ENCODE assay signal across 14 mouse cellular contexts in the genomic region with DNA sequence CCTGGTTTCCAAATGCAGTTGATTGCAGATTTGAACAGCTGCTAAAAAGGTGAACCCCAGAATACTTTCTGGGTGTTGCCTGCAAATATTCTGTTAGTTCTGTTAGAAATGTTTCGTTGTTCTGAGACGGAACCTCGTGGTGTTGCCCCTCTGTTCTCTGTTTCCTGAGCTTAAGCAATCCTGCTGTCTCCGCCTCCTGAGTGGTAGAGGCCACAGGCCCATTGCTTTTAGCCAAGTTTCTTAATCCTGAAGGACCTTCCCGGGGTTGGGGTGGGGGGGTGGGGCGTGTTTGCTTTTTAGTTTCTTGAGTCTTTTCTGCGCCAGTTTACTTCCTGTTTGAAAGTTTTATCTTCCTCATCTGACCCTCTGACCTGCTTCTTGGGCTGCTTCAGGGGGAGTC. TPM values are rescaled to one million over a fixed set of nuclear protein-coding genes. Genes with fewer than 3 reads are reported as not detected.
DNase-seq lines count a peak whose midpoint lies in the region; ATAC-seq lines count a peak whose summit lies in the region.
"Had no signal": no experiment of that assay in that cellular context is flagged by ENCODE, and none has a peak within 500 bp of the region (broad histone marks: within the 10 kb centered on the region; RNA-seq: fewer than 3 reads in every experiment).

No protein-coding gene starts in this region.

- ATAC-seq in liver, embryonic 11.5 days (replicated peaks; ENCODE audit: low FRiP score), result no peak
- peak; percentile 36; the same call in 1 of the 2 replicates for ATAC-seq in common myeloid progenitor, adult 5-6 weeks (replicated peaks; ENCODE audit: low read depth, poor library complexity, severe bottlenecking)
- ATAC-seq in lung, embryonic 16.5 days (ENCODE audit: low read depth), result peak; percentile 49
- peak; percentile 31 for ATAC-seq in neutrophil, adult 5-6 weeks (ENCODE audit: extremely low read depth, insufficient number of reproducible peaks, low FRiP score, poor library complexity, severe bottlenecking)
- no peak for ATAC-seq in cerebellum, adult (ENCODE audit: insufficient number of reproducible peaks, low FRiP score, low TSS enrichment)
- no peak for ATAC-seq in forebrain, embryonic 13.5 days
- ATAC-seq: inflammation-experienced regulatory T-cells, adult 6 months had no signal

- no peaks in the 10 kb centered on the region for H3K36me3 ChIP-seq in liver, embryonic 11.5 days (ENCODE audit: control insufficient read depth, insufficient read depth, low read length)
- no peaks in the 10 kb centered on the region for H3K36me3 ChIP-seq in lung, embryonic 16.5 days (ENCODE audit: control insufficient read depth, insufficient read depth, low read length)
- no peaks in the 10 kb centered on the region for H3K36me3 ChIP-seq in forebrain, embryonic 13.5 days (ENCODE audit: poor library complexity, severe bottlenecking)
- H3K36me3 ChIP-seq: limb, embryonic 13.5 days; neural tube, embryonic 15.5 days had no signal

- peaks cover 11% of the 10 kb centered on the region for H3K4me1 ChIP-seq in liver, embryonic 11.5 days (replicated peaks; ENCODE audit: control insufficient read depth, insufficient read depth, low read length)
- H3K4me1 ChIP-seq in lung, embryonic 16.5 days (replicated peaks; ENCODE audit: control insufficient read depth, insufficient read depth, low read length), result peaks cover 16% of the 10 kb centered on the region
- no peaks in the 10 kb centered on the region for H3K4me1 ChIP-seq in forebrain, embryonic 13.5 days
- H3K4me1 ChIP-seq: limb, embryonic 13.5 days; neural tube, embryonic 15.5 days had no signal

- H3K27me3 ChIP-seq in liver, embryonic 11.5 days (replicated peaks; ENCODE audit: control insufficient read depth, insufficient read depth, low read length), result peaks cover 4% of the 10 kb centered on the region; the same call in 1 of the 2 replicates
- H3K27me3 ChIP-seq in lung, embryonic 16.5 days (ENCODE audit: control insufficient read depth, insufficient read depth, low read depth, low read length), result peaks cover 3% of the 10 kb centered on the region; the same call in 1 of the 2 replicates
- H3K27me3 ChIP-seq in forebrain, embryonic 13.5 days, result no peaks in the 10 kb centered on the region
- H3K27me3 ChIP-seq: limb, embryonic 13.5 days; neural tube, embryonic 15.5 days had no signal

- no peak overlapping the region for H3K4me2 ChIP-seq in liver, embryonic 11.5 days
- H3K4me2 ChIP-seq in lung, embryonic 16.5 days (ENCODE audit: low read depth, low read length), result no peak overlapping the region
- H3K4me2 ChIP-seq in forebrain, embryonic 13.5 days, result no peak overlapping the region
- H3K4me2 ChIP-seq: limb, embryonic 13.5 days; neural tube, embryonic 15.5 days had no signal

- no peaks in the 10 kb centered on the region for H3K9me3 ChIP-seq in liver, embryonic 11.5 days (ENCODE audit: control insufficient read depth, low read length)
- no peaks in the 10 kb centered on the region for H3K9me3 ChIP-seq in lung, embryonic 16.5 days (ENCODE audit: control insufficient read depth, low read length)
- no peaks in the 10 kb centered on the region for H3K9me3 ChIP-seq in forebrain, embryonic 13.5 days (replicated peaks)
- H3K9me3 ChIP-seq: limb, embryonic 13.5 days; neural tube, embryonic 15.5 days had no signal

- no peak overlapping the region for H3K27ac ChIP-seq in liver, embryonic 11.5 days (ENCODE audit: low read depth, low read length)
- no peak overlapping the region for H3K27ac ChIP-seq in lung, embryonic 16.5 days (ENCODE audit: low read length)
- no peak overlapping the region for H3K27ac ChIP-seq in forebrain, embryonic 13.5 days
- H3K27ac ChIP-seq: limb, embryonic 13.5 days; neural tube, embryonic 15.5 days had no signal

- peak; percentile 24 for DNase-seq in liver
- no peak for DNase-seq in liver, embryonic 11.5 days (ENCODE audit: low spot score)
- DNase-seq in layer of hippocampus, adult 11-12 months (ENCODE audit: low spot score), result no peak
- DNase-seq: kidney, postnatal 25 days; midbrain, embryonic 14.5 days had no signal

- H3K4me3 ChIP-seq in liver, embryonic 11.5 days (ENCODE audit: low read depth, low read length), result no peak overlapping the region
- no peak overlapping the region for H3K4me3 ChIP-seq in lung, embryonic 16.5 days (ENCODE audit: low read length)
- no peak overlapping the region for H3K4me3 ChIP-seq in forebrain, embryonic 13.5 days
- H3K4me3 ChIP-seq: erythroblast, embryonic 14.5 days; limb, embryonic 13.5 days; neural tube, embryonic 15.5 days had no signal

- no peak overlapping the region for H3K9ac ChIP-seq in liver, embryonic 11.5 days (ENCODE audit: low read depth, low read length)
- no peak overlapping the region for H3K9ac ChIP-seq in lung, embryonic 16.5 days (ENCODE audit: low read length)
- no peak overlapping the region for H3K9ac ChIP-seq in forebrain, embryonic 13.5 days
- H3K9ac ChIP-seq: limb, embryonic 13.5 days; neural tube, embryonic 15.5 days had no signal

- WGBS in liver, embryonic 11.5 days, result 45% methylated on average over 7 of the region's 7 CpGs
- 36% methylated on average over 7 of the region's 7 CpGs for WGBS in lung, embryonic 16.5 days
- 70% methylated on average over 7 of the region's 7 CpGs for WGBS in forebrain, embryonic 13.5 days

RNA-seq across cellular contexts. Expression of a gene that starts 19.3 kb away (rescaled TPM):
- 271 and 278 TPM in 2 replicates for polyA plus RNA-seq in liver, embryonic 11.5 days (2014; fragmentation: Nextera tagmentation; extraction: Ambion mirVana)
- 111 and 156 TPM in 2 replicates for total RNA-seq in common myeloid progenitor, adult 5-6 weeks (2017)
- 332 and 342 TPM in 2 replicates for polyA plus RNA-seq in lung, embryonic 16.5 days (2015; fragmentation: Nextera tagmentation; extraction: Ambion mirVana)
- 89.6 and 92.8 TPM in 2 replicates for total RNA-seq in neutrophil, adult 5-6 weeks (2017)
- polyA plus RNA-seq in forebrain, embryonic 13.5 days (2015; fragmentation: Nextera tagmentation; extraction: Ambion mirVana), result 173 and 187 TPM in 2 replicates

RNA-seq across cellular contexts. Expression of a gene that starts 54.8 kb away (rescaled TPM):
- 7.2 and 9.4 TPM in 2 replicates for polyA plus RNA-seq in liver, embryonic 11.5 days (2014; fragmentation: Nextera tagmentation; extraction: Ambion mirVana)
- 30.5 and 33.5 TPM in 2 replicates for total RNA-seq in common myeloid progenitor, adult 5-6 weeks (2017)
- 20.7 and 20.9 TPM in 2 replicates for polyA plus RNA-seq in lung, embryonic 16.5 days (2015; fragmentation: Nextera tagmentation; extraction: Ambion mirVana)
- total RNA-seq in neutrophil, adult 5-6 weeks (2017), result 44.6 and 47.6 TPM in 2 replicates
- 13.4 and 15.6 TPM in 2 replicates for polyA plus RNA-seq in forebrain, embryonic 13.5 days (2015; fragmentation: Nextera tagmentation; extraction: Ambion mirVana)

Comparison
In these comparisons a context has a peak if more than half of its experiments do, and no peak if none do; other contexts are left out.
1. ATAC-seq: peak in common myeloid progenitor, adult 5-6 weeks (single experiment), lung, embryonic 16.5 days (single experiment) and neutrophil, adult 5-6 weeks (single experiment); none in liver, embryonic 11.5 days (single experiment), cerebellum, adult (single experiment) and forebrain, embryonic 13.5 days (single experiment).